Mouse (Mus musculus): Measurements from ENCODE around the gene Snx29. TPM values are rescaled to one million over a fixed set of nuclear protein-coding genes. Genes with fewer than 3 reads are reported as not detected.

Snx29 gene
- polyA plus RNA-seq, 1 experiment: 9.1 TPM

DNA sequence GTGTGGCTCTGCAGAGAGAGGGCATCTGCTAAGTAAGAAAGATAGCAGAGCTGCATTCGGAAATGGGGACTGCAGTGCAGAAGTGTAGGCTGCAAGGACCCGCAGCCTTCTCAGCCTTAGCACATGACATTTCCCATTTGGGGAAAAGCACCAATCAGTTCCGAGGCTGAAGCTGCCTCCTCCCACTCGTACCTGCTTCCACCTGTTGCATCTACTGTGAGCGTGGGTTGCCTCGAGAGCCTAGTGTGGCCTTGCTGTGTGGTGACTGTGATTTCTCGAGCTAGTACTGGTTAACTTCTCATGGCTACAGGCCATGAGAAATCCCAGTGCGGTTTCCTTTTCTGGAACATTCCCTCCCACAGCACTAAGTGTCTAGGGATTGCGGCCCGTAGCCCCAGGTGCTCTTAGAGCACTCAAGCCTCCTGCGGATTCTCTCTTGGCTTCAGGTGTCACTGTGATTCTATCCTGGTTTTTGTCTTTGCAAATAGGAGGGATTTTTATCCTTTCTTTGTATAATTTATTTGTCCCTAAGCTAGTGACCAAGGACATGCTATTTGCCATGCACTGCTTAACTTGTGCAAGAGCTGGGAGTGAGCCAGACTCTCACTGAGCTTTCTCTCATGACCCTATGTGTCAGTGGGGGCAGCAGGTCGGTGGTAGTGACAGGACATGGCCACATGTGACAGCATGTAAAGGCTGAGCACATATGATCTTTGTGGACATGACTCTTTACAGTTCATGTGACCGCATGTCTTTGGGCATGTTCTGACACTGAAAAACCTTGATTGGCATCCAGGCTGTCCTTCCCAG, 342.4 kb downstream of the Snx29 start:
- DNase-seq (ENCODE audit: extremely low spot score in 1 of 2, low spot score in 1 of 2): peak in 1 of 2 experiments; percentile 46

DNA sequence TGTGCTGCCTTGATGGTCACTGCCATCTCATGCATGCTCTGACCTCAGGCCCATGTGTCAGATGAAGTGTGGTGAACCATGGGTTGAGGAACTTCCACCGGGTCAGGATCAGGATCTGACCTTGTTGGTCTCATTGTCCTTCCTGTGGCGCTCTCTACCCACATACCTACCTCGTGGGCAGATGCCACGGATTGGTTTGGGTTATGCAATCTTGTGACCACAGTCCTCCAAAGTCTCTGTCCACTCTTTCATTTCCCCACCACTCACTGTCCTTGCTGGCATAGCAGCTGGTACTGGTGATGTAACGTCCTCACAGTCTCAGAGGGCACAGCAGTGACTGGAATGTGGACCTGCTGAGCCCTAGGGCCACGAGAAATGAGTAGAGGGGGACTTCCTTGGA, 343.2 kb downstream of the Snx29 start:
- DNase-seq (ENCODE audit: extremely low spot score in 1 of 2, low spot score in 1 of 2): no peak

DNA sequence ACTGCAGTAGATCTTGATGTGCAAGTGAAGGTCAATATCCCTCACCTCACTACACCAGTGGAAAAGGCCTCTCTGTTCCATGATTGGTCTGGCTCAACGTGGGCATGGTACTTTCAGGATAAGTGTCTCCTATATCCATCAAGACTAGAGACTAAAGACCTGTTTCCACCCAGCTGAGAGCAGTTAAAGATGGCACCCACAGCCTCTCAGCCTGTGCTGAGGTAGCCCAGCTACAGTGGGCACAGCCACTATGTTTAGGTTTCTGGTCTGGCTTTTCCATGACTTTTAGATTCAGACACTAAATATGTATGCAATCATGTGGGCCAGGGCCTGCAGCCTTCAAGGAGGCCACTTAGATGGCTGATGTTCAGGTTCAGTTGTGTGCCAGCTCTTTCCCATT, 345.7 kb downstream of the Snx29 start:
- no peak for DNase-seq (ENCODE audit: extremely low spot score in 1 of 2, low spot score in 1 of 2)

DNA sequence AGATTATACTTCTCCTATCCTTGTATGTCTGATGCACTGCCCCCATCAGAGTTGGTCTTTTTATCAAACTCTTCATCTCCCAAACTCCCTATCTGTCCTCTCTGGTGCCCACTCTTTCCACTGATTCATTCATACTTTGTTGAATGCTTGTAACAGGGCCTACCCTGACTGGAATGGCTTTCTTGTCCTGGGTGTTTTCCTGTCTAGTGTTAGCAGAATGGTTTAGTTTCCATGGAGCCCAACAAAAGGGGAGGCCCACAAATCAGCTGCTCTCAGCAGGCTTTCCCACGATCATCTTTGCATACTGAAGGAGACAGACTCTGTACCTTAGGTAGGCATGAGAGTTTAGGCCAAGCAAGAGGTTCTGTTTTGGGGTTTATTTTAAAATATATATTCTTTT, 346.2 kb downstream of the Snx29 start:
- no peak for DNase-seq (ENCODE audit: extremely low spot score in 1 of 2, low spot score in 1 of 2)

DNA sequence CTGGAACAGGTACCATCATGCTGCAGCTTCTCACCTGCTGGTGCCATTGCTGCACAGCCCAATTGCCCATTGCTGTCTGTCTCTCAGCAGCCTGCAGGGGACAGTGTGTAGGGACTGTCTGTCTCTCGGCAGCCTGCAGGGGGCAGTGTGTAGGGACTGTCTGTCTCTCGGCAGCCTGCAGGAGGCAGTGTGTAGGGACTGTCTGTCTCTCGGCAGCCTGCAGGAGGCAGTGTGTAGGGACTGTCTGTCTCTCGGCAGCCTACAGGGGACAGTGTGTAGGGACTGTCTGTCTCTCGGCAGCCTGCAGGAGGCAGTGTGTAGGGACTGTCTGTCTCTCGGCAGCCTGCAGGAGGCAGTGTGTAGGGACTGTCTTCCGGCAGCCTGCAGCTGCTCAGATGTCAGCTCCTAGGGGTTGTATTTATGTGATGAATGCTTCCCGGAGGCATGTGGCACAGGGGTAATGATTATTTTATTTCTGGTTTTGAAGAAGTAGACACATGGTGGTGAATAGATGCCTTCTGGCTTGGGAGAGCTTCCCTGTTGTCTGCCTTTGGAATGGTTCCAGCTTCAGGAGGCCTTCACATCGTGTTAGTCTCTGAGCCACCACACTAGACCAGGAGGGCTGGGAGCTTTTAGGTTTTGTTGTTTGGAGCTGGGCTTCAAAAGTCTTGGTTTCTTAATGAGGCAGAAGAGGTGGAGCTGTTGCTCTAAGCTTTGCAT, 347.7 kb downstream of the Snx29 start:
- DNase-seq (ENCODE audit: extremely low spot score in 1 of 2, low spot score in 1 of 2): no peak

DNA sequence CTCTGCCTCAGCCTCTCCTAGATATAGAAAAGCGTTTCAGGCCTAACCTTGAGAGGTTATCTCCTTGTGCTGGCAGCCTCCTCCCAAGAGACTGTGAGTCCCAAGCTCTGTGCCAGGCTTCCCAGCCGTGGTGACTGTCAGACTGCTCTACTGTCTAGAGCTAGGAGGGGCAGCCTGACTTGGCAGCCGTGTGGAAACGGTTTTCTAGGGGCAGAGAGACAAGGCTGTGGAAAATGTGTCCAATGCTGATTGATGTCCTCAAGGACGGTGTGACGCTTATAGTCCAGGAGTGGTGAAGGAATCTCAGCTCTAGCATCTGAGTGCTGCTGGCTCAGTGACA, 348.2 kb downstream of the Snx29 start:
- DNase-seq (ENCODE audit: extremely low spot score in 1 of 2, low spot score in 1 of 2): no peak

DNA sequence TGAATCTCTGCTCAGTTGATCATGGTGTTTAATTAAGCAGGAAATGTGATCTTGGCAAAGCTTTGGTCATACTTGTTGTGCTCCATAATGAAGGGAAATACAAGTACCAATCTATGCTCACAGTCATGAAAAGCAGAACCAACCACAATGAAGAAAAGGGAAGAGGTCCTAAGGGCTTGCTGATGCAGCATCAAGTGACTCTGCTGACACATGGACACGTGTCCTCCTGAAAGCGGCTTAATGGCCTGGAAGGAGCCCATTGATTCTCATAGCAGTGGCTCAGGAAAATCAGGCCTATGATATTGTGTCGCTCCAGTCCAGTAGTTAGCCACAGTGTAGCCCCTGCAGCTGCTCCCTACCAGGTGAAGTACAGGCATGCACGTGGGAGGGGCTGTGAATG, 353.3 kb downstream of the Snx29 start:
- no peak for DNase-seq (ENCODE audit: extremely low spot score in 1 of 2, low spot score in 1 of 2)

DNA sequence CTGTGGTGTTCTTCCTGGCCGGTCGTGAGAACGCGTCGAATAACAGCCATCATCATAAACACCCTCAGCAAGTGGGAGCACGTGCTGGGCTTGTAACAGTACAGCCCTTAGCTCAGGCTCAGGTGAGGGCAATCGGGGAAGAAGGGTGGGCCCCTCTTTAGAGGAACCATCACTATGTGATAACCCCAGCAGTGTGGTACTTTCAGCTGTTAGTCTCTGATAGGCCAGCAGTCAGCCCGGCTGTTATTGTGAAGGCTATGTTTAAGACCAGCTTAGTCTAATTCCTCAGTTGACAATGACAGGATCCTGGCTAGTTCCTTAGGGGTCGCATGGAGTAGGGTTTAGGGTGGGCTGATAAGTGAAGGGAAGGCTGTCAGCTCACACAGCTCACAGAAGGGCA, 362.6 kb downstream of the Snx29 start:
- no peak for DNase-seq (ENCODE audit: extremely low spot score in 1 of 2, low spot score in 1 of 2)

DNA sequence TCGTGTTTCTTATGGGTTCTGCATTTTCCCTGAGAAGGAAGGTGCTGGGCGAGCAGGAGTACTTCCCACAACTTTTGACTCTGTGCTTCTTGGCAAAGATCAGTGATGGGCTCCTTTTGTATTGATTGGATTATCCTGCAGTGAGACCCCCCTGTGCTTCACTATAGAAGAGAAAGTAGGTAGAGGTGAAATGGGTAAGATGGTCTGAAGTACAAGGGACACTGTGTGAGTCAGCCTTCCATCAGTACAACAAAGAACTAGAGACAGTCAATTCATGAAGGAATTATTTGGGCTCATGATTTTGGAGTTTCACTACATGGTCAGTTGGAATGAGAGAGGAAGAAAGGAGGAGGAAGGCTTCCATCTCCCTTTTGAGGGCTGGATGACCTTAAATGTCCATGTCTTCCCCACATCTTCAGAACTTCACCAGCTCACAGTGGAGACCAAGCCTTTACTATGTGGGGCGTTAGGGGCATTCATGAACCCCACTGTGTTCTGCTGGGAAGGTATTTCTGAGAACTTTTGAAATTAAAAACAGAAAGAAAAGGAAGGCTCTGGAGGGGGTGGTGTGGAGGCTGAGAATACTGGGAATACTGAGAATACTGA, 363.1 kb downstream of the Snx29 start:
- no peak for DNase-seq (ENCODE audit: extremely low spot score in 1 of 2, low spot score in 1 of 2)

DNA sequence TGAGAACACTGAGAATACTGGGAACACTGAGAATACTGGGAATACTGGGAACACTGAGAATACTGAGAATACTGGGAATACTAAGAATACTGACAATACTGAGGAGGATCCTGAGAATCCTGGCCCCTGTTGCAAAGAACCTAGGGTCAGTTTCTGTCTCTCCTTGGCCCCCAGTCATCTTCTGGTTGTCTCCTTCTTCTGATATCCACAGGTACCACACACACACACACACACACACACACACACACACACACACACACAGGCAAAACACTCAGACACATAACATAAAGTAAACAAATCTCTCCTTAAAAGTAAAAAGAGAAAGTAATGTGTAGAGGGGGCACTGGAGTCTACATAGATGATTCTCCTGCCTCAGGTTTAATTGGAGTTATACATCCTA, 365.1 kb downstream of the Snx29 start:
- no peak for DNase-seq (ENCODE audit: extremely low spot score in 1 of 2, low spot score in 1 of 2)

DNA sequence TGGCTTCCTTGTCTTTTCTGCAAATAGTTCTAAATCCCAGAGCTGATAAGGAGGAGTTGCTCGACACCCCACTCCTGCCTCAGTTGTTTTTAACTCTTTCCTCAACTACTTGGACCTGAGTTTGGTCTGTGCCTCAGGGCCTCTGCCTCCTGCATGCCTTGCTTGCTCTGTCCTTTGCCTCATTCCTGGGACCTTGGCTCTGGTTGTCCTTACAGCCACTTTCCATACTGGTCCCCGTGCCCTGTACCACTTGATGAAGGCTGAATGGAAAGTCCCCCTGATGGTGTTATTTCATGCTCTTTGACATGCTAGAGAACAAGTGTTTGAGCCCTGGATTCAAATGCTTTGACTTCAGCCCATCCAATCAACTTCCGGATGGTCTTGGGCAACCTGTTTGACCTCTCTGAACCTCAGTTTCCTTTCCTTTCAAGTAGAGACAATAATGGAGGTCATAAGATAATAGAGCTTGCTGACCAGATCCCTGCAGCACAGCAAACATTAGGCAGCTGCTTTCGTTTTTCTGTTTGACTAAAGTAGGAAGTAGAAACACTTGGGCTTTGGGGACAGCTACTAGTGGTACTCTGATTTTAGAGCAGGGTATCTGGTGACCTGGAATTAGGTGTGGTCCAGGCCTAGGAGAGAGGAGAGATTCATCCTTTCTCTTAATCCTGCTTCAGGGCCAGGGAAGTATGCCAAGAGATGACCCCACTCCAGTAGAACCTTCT, 365.7 kb downstream of the Snx29 start:
- DNase-seq (ENCODE audit: extremely low spot score in 1 of 2, low spot score in 1 of 2): no peak

DNA sequence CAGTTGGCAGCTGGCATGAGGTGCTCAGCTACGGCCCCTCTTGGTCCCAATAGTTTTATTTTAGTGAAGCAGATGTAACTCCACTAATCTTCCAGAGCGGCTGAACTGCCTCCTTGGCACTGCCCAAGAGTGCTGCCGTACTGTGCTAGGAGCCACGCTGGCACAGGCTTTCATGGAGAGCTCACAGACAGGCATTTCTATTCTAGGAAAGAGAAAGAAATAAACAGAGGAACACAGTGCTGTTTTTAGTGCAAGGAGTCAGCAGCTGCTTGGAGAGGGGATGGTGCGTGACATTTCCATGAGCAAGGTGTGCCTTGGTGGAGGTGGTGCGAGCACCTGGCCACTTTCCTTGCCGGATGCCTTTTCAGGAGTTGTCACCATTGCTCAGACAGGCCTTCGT, 367.4 kb downstream of the Snx29 start:
- peak; percentile 41 to 55 for DNase-seq (ENCODE audit: extremely low spot score in 1 of 2, low spot score in 1 of 2)

DNA sequence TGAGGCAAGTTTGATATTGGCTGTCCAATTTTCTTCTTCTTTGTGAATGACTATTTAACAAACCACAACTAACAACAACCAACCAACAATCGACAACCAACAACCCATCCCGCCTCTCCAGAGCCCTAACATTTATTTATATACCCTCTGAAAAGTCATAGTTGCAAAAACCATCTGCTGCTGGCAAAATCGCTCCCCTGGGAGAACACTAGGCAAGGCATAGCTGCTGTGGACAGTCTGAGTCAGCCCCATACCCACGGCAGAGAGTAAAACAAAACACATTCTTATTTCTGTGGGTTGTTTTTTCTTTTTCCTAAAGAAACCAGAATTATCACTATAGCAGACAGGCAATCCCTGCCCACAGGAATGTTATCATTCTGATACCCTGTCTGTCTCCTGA, 368.0 kb downstream of the Snx29 start:
- DNase-seq (ENCODE audit: extremely low spot score in 1 of 2, low spot score in 1 of 2): peak in 1 of 2 experiments; percentile 55

DNA sequence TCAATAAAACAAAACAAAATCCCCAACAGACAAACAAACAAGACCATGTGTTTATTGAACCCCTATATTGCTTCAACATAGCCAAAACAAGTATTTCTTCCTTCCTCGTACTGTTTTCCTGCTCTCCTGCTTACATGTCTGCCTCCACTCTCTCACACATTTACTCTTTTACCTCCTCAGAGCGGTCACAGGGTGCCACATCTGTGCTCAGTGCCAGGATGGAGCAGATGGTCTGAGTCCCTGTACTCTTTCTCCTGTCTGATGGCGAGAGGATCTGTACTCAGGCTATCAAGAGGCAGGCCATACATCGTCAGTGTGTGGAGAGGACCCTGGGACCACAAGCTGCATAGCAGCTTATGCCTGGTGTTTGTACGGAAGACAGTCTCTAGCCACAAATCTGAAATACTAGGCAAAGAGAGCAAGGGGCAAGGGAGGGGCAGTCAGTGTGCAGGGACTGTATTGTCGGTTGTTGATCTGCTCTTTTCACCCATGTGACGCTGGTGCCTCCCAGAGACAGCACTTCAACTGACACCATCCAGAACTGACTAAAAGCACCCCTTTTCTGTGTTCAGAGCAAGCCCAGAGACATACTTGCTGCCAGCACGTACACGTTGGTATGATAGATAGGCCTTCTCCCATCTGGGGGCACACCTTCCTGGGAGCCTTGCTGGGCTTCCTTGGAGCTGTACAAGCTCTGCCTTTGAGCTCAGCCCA, 368.9 kb downstream of the Snx29 start:
- DNase-seq (ENCODE audit: extremely low spot score in 1 of 2, low spot score in 1 of 2): peak in 1 of 2 experiments; percentile 25

DNA sequence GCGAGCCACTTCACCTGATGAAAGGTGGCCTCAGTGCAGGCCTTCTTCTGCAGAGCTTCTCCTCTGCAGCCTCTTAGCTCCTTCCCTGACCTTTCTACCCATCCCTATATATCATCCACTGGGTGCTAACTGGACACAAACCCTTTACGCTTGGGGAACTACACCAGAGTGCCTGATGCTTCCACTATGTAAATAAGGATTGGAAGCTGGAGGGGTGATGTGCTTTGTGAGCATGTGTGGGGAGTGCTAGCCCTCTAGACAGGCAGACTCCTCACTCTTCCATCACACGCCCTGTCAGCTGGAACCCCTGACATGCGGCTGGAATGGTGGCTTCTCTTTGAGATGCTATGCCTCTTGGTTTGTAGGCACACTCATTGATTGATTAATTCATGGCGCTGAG, 370.0 kb downstream of the Snx29 start:
- no peak for DNase-seq (ENCODE audit: extremely low spot score in 1 of 2, low spot score in 1 of 2)

DNA sequence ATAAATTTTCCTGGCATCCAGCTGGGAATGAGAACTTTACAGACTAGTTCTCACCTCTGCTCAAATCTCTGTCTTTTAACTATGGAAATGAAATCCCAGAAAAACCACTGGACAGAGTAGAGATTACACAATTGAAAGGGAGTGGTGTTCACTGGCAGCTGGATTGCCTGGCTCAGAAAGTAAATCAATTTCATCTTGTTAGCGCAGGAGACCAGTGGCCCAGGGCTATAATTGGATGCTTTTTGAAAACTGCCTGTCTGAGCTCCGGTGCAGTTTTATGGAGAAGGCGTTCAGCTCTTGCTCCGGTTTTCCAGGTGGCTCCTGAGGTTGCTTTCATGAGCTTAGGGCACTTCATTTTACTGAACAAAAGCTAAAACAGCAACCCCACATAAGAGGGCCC, 371.7 kb downstream of the Snx29 start:
- DNase-seq (ENCODE audit: extremely low spot score in 1 of 2, low spot score in 1 of 2): no peak

DNA sequence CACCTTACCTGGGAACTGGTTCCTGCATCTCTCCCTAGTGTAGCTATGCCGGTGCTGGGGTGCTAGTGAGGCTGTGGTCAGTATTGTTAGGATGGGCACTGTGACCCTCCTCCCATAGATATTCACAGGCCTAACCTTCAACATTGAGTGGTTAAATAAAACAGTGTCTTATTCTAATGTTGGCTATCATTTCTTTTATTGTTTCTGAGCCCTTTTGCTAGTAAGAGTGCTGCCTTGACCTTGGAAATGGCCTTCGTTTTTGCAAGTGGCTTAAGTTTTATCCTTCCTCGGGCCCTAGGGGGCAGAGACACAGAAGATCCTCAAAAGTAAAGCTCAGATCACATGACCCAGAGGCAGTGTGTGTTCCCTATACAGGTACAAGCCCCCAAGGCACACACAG, 374.1 kb downstream of the Snx29 start:
- no peak for DNase-seq (ENCODE audit: extremely low spot score in 1 of 2, low spot score in 1 of 2)

DNA sequence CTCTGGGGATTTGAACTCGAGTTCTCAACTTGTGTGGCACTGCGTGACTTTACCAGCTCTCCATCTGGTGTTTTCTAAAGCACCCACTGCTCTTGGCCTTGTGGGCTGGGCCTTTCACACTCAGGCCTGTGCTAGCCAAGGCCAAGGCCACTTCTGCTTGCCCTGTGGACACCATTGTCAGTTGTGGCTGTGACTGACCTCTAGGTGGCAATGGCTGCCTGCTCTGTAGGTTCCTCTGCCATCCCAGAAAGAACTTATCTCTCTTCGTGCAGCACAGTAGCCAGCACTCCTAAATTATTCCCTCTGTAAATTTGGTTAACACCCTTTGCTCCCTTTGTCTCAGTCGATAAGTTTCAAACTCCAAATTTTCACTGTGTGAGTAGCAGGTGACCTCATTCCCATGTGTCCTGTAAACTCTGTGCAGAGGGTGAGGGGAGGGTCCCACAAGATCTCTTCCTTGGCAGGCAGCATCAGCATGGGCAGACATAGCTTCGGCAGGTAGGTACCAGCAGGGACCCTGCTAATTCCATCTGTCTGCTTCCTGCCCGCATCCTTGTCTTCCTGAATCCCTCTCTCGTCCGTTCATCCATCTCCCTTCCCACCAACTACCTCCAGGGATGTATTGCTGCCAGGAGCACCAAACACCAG, 375.1 kb downstream of the Snx29 start:
- DNase-seq (ENCODE audit: extremely low spot score in 1 of 2, low spot score in 1 of 2): peak in 1 of 2 experiments; percentile 44

DNA sequence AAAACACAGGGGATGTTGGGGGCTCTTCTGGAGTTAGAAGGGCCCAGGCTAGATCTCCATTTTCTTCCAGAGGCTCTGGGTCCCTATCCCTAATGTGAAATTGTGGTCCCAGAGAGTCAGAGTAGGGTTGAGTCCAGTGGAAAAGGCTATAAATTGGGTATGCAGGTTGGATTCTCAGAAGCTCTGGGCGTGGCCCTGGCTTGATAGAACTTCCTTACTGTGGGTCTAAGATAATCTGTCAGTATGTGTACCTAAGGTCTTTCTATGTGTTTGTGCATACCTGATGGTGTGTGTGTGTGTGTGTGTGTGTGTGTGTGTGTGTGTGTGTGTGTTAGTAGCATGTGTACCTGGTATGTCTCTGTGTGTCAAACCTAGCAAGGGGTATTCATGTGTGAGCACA, 378.9 kb downstream of the Snx29 start:
- DNase-seq (ENCODE audit: extremely low spot score in 1 of 2, low spot score in 1 of 2): no peak

DNA sequence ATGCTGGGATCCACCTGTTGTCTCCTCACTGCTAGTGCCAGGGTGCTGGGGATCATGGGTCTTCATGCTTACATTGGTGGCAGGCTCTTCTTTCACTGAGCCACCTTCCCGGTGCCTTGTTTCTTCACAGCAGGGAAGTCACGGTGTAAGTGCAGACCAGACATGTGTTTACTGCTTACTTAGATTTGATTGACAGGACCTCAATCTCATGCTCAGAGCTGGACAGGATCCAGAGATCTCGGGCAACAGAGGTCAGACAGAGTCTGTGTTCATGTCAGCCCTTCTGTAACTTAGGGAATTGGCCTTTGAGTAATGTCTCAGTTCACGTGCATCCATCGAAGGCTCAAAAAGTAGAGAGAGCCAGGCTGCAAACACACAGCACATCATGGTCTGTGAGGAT, 381.4 kb downstream of the Snx29 start:
- no peak for DNase-seq (ENCODE audit: extremely low spot score in 1 of 2, low spot score in 1 of 2)

All from frontal cortex, adult 2 months (tissue).